ENCODE assay signal across 33 mouse cellular contexts in the genomic region with DNA sequence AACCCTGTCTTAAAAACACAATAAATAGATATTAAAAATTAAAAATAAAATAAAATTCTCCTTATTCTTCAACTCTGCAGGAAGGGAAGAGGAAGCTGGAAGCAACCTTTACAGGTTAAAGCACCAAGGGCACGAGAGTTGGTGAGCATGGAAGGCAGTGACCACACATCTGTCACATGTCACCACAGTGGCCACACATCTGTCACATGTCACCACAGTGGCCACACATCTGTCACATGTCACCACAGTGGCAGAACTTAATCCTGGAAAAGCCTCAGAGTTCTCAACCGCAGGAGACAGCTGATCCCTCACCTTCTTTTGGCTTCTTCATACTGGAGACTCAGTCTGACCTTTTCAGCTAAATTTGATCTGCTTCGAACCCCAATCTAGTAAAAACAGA. TPM values are rescaled to one million over a fixed set of nuclear protein-coding genes. Genes with fewer than 3 reads are reported as not detected.
A peak's percentile ranks its signal among the peaks of the same experiment; 100 is the strongest.
DNase-seq lines count a peak whose midpoint lies in the region; ATAC-seq lines count a peak whose summit lies in the region.
"Had no signal": no experiment of that assay in that cellular context is flagged by ENCODE, and none has a peak within 500 bp of the region (broad histone marks: within the 10 kb centered on the region; RNA-seq: fewer than 3 reads in every experiment).

No protein-coding gene starts in this region.

- H3K4me1 ChIP-seq in heart, embryonic 10.5 days = peaks cover 57% of the 10 kb centered on the region
- H3K4me1 ChIP-seq in embryonic facial prominence, embryonic 10.5 days = peaks cover 4% of the 10 kb centered on the region; the same call in 1 of the 2 replicates
- no peaks in the 10 kb centered on the region for H3K4me1 ChIP-seq in forebrain, embryonic 12.5 days
- H3K4me1 ChIP-seq: forebrain, embryonic 10.5 days; hindbrain, embryonic 13.5 days; intestine, embryonic 15.5 days had no signal

- H3K9me3 ChIP-seq in heart, embryonic 10.5 days = no peaks in the 10 kb centered on the region
- no peaks in the 10 kb centered on the region for H3K9me3 ChIP-seq in embryonic facial prominence, embryonic 10.5 days
- no peaks in the 10 kb centered on the region for H3K9me3 ChIP-seq in forebrain, embryonic 12.5 days
- H3K9me3 ChIP-seq: forebrain, embryonic 10.5 days; heart, embryonic 13.5 days; hindbrain, embryonic 10.5 days; hindbrain, embryonic 13.5 days; intestine, embryonic 15.5 days had no signal

- H3K9ac ChIP-seq in forebrain, embryonic 12.5 days = no peak overlapping the region
- H3K9ac ChIP-seq: forebrain, postnatal 0 days; heart, embryonic 13.5 days; hindbrain, embryonic 13.5 days; intestine, embryonic 15.5 days had no signal

- no peak overlapping the region for H3K4me2 ChIP-seq in forebrain, embryonic 12.5 days
- H3K4me2 ChIP-seq: heart, embryonic 13.5 days; hindbrain, embryonic 13.5 days; intestine, embryonic 15.5 days had no signal

- no peak overlapping the region for H3K4me3 ChIP-seq in heart, embryonic 10.5 days
- no peak overlapping the region for H3K4me3 ChIP-seq in embryonic facial prominence, embryonic 10.5 days
- H3K4me3 ChIP-seq in forebrain, embryonic 12.5 days (replicated peaks) = no peak overlapping the region
- H3K4me3 ChIP-seq: forebrain, embryonic 10.5 days; heart, embryonic 13.5 days; hindbrain, embryonic 10.5 days; hindbrain, embryonic 13.5 days; intestine, embryonic 15.5 days had no signal

- ATAC-seq in common myeloid progenitor, adult 5-6 weeks (replicated peaks; ENCODE audit: low read depth, poor library complexity, severe bottlenecking) = peak; percentile 84
- ATAC-seq in megakaryocyte progenitor cell, adult 5-6 weeks (replicated peaks; ENCODE audit: poor library complexity) = peak; percentile 52
- ATAC-seq in forebrain, embryonic 12.5 days (ENCODE audit: low FRiP score) = no peak
- ATAC-seq: activated CD4-positive, CD25-positive, alpha-beta regulatory T cell, adult 4 months; forebrain, embryonic 14.5 days; forebrain, postnatal 0 days; hindbrain, embryonic 16.5 days; intestine, embryonic 15.5 days had no signal

- no peaks in the 10 kb centered on the region for H3K27me3 ChIP-seq in heart, embryonic 10.5 days (ENCODE audit: insufficient read depth, poor library complexity, severe bottlenecking)
- no peaks in the 10 kb centered on the region for H3K27me3 ChIP-seq in embryonic facial prominence, embryonic 10.5 days (replicated peaks; ENCODE audit: low read depth, poor library complexity, severe bottlenecking)
- no peaks in the 10 kb centered on the region for H3K27me3 ChIP-seq in forebrain, embryonic 12.5 days
- H3K27me3 ChIP-seq: heart, embryonic 13.5 days; hindbrain, embryonic 13.5 days; intestine, embryonic 15.5 days had no signal

- peaks cover 74% of the 10 kb centered on the region for H3K36me3 ChIP-seq in heart, embryonic 10.5 days
- H3K36me3 ChIP-seq in embryonic facial prominence, embryonic 10.5 days (replicated peaks) = peaks cover 60% of the 10 kb centered on the region
- H3K36me3 ChIP-seq in forebrain, embryonic 12.5 days (replicated peaks) = peaks cover 13% of the 10 kb centered on the region
- H3K36me3 ChIP-seq: intestine, embryonic 15.5 days had no signal

- 0 out of 2 replicates have a peak overlapping the region, but pooled peaks have one; percentile 22 for H3K27ac ChIP-seq in heart, embryonic 10.5 days
- H3K27ac ChIP-seq in embryonic facial prominence, embryonic 10.5 days (replicated peaks) = no peak overlapping the region
- H3K27ac ChIP-seq in forebrain, embryonic 12.5 days = no peak overlapping the region
- H3K27ac ChIP-seq: forebrain, embryonic 10.5 days; heart, embryonic 13.5 days; hindbrain, embryonic 10.5 days; hindbrain, embryonic 13.5 days; intestine, embryonic 15.5 days had no signal

- 47% methylated on average over 3 of the region's 3 CpGs for WGBS in heart, embryonic 10.5 days
- 79% methylated on average over 3 of the region's 3 CpGs for WGBS in embryonic facial prominence, embryonic 10.5 days
- WGBS in forebrain, embryonic 12.5 days = 68% methylated on average over 3 of the region's 3 CpGs

- no peak for DNase-seq in heart, embryonic 10.5 days (ENCODE audit: low spot score)
- DNase-seq in heart, postnatal 4 days = no peak
- no peak for DNase-seq in lung, postnatal 36 days
- DNase-seq in embryonic facial prominence, embryonic 10.5 days (ENCODE audit: low spot score) = no peak
- DNase-seq: adrenal gland, adult 8-10 months; adrenal gland, postnatal 25 days; cerebellum, adult 18-20 months; cerebellum, adult 9-11 months; cerebellum, postnatal 25 days; embryo, embryonic 11 days; forebrain, postnatal 0 days; gastrocnemius, postnatal 14 days; heart, adult 18-20 months; heart, postnatal 14 days; kidney, adult 11 months had no signal

RNA-seq across cellular contexts. Expression of a gene that starts 54.2 kb away (rescaled TPM):
- polyA plus RNA-seq in heart, embryonic 10.5 days (2016; fragmentation: Nextera tagmentation; extraction: Ambion mirVana) = not detected in 2 replicates
- total RNA-seq in heart, postnatal 4 days (2021) = not detected
- total RNA-seq in common myeloid progenitor, adult 5-6 weeks (2017) = not detected in 2 replicates
- total RNA-seq in megakaryocyte progenitor cell, adult 5-6 weeks (2015) = not detected in 2 replicates
- total RNA-seq in megakaryocyte progenitor cell, adult 5-6 weeks (2017) = not detected in 2 replicates
- polyA plus RNA-seq in embryonic facial prominence, embryonic 10.5 days (2016; fragmentation: Nextera tagmentation; extraction: Ambion mirVana) = not detected in 2 replicates
- not detected in 2 replicates for polyA plus RNA-seq in forebrain, embryonic 12.5 days (2016; fragmentation: Nextera tagmentation; extraction: Ambion mirVana)
- total RNA-seq: forebrain, postnatal 0 days; heart, postnatal 14 days had no signal
- polyA plus RNA-seq: brain, embryonic 14.5 days; embryonic facial prominence, embryonic 11.5 days; embryonic facial prominence, embryonic 14.5 days; forebrain, embryonic 10.5 days; forebrain, embryonic 14.5 days; forebrain, postnatal 0 days; heart, embryonic 13.5 days; heart, embryonic 16.5 days; hindbrain, embryonic 10.5 days; hindbrain, embryonic 13.5 days; hindbrain, embryonic 16.5 days; intestine, embryonic 15.5 days had no signal

RNA-seq across cellular contexts. Expression of a gene that starts 56.6 kb away (rescaled TPM):
- polyA plus RNA-seq in heart, embryonic 10.5 days (2016; fragmentation: Nextera tagmentation; extraction: Ambion mirVana) = not detected in 2 replicates
- total RNA-seq in heart, postnatal 4 days (2021) = not detected
- not detected in 2 replicates for total RNA-seq in common myeloid progenitor, adult 5-6 weeks (2017)
- not detected in 2 replicates for total RNA-seq in megakaryocyte progenitor cell, adult 5-6 weeks (2015)
- total RNA-seq in megakaryocyte progenitor cell, adult 5-6 weeks (2017) = not detected in 2 replicates
- not detected in 2 replicates for polyA plus RNA-seq in embryonic facial prominence, embryonic 10.5 days (2016; fragmentation: Nextera tagmentation; extraction: Ambion mirVana)
- not detected in 2 replicates for polyA plus RNA-seq in forebrain, embryonic 12.5 days (2016; fragmentation: Nextera tagmentation; extraction: Ambion mirVana)
- total RNA-seq: adrenal gland, adult 8-10 months; adrenal gland, postnatal 25 days; ES-E14; forebrain, postnatal 0 days; gastrocnemius, postnatal 14 days; gastrocnemius, postnatal 4 days; heart, adult 18-20 months; heart, postnatal 14 days had no signal
- polyA plus RNA-seq: activated CD4-positive, CD25-positive, alpha-beta regulatory T cell, adult 4 months; brain, embryonic 14.5 days; cortical plate, adult 2 months; embryonic facial prominence, embryonic 11.5 days; embryonic facial prominence, embryonic 14.5 days; forebrain, embryonic 10.5 days; forebrain, embryonic 14.5 days; forebrain, postnatal 0 days; heart, embryonic 13.5 days; heart, embryonic 16.5 days; hindbrain, embryonic 10.5 days; hindbrain, embryonic 13.5 days; hindbrain, embryonic 16.5 days; intestine, embryonic 15.5 days had no signal
